ENCODE assay signal across 15 mouse cellular contexts in the genomic region with DNA sequence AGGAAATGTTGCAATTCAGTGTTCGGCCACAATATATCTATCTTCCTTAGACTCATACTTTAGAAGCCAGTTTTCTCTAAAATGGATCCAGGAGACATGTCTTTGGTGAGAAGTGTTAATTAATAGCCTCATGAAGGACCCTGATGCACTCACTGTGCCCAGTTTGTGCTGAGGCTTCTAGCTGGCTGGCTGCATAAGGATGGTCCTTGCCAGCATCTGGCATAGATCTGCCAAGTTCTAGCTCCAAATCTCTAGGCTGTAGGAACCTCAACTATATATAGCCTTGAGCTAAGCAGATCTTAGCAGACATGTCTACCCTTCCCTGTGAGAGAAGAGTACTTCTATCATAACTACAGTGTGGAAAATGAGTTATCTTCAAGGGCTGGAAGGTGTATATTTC.
"Had no signal": no experiment of that assay in that cellular context is flagged by ENCODE, and none has a peak within 500 bp of the region (broad histone marks: within the 10 kb centered on the region; RNA-seq: fewer than 3 reads in every experiment).

No protein-coding gene starts in this region.

- H3K4me1 ChIP-seq: limb, embryonic 12.5 days; liver, embryonic 13.5 days; lung, embryonic 15.5 days; midbrain, embryonic 12.5 days; neural tube, embryonic 13.5 days; stomach, embryonic 15.5 days had no signal

- DNase-seq: kidney, postnatal 25 days; liver; liver, embryonic 13.5 days; liver, postnatal 0 days; lung, postnatal 14 days; retina, postnatal 1 day; right cerebral cortex, postnatal 4 days; thymus, adult 2 months; thymus, postnatal 36 days had no signal

- H3K27ac ChIP-seq: limb, embryonic 12.5 days; liver, embryonic 13.5 days; lung, embryonic 15.5 days; midbrain, embryonic 12.5 days; neural tube, embryonic 13.5 days; stomach, embryonic 15.5 days had no signal

- ATAC-seq: liver, postnatal 0 days; midbrain, embryonic 16.5 days had no signal

- H3K4me3 ChIP-seq: limb, embryonic 12.5 days; liver, embryonic 13.5 days; lung, embryonic 15.5 days; midbrain, embryonic 12.5 days; neural tube, embryonic 13.5 days; stomach, embryonic 15.5 days had no signal
